Mouse (Mus musculus) NIH3T3 (cell line): ENCODE results near the gene Hnrnph2.

Experiments used
- DNase-seq: peaks from one replicate; pipeline ENCODE4 v3.0.0-alpha.2; 2012; ENCODE audit warnings: low read depth

Hnrnph2 gene

GRCm38 (mm10) chrX:134600659-134601379 is at the start of gene Hnrnph2, which contains the start of gene Gla:
Gene Hnrnph2, plus strand, starts transcription at chrX:134601179.
Gene Gla, minus strand, starts transcription at chrX:134601125.
- peak; percentile 96 for DNase-seq

DNA sequence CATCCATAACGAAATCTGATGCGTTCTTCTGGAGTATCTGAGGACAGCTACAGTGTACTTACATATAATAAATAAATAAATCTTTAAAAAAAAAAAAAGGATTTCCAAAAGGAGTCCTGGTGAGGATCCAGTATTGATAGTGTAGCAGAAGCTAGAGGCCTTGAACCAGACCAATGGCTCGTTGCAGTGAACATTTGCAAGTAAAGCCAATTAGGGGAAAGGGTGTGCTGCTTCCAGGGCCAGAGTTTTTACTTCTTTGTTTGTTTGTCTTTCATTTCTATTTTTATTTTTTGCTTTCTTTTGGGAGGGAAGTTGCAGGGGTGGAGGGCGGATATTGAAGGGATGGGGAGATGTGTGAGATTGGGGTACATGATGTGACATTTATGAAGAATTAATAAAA is 47.7 kb upstream of the Hnrnph2 start:
- DNase-seq: no peak

DNA sequence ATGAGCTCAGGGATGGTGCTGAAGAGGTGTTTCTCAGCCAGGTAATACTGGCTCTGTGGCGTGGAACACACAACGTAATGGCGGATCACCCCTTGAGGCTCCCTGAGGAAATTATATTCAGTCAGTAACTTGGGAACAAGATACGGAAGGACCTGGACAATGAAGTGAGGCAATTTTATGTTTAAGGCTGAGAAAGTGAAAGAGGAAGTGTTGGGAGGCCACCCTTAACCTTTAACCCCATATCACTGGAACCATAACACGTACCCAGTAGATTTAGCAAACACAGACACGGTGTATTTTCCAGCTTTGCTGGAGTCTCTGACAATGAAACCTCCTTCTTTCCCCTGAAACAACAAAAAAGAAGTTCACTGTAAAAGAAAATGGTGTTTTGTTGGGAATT is 46.6 kb upstream of the Hnrnph2 start:
- no peak for DNase-seq

DNA sequence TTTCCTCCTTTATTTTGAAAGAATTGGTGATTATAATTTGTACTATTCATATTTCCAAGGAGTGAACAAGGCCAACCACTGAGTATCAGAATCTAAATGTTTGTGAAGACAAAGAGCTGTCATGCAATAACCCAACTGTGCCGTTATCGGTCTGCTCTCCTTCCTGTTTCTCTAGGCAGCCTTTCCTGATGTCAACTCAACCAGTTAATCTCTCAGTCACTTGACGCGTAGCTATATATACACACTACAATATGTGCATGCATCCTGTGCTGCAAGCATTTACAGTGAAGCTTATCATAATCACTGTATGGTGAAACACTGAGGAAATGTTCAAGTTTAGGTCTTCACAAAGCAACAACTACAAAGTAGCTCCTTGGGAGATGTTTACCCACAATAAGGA is 36.7 kb upstream of the Hnrnph2 start:
- no peak for DNase-seq

DNA sequence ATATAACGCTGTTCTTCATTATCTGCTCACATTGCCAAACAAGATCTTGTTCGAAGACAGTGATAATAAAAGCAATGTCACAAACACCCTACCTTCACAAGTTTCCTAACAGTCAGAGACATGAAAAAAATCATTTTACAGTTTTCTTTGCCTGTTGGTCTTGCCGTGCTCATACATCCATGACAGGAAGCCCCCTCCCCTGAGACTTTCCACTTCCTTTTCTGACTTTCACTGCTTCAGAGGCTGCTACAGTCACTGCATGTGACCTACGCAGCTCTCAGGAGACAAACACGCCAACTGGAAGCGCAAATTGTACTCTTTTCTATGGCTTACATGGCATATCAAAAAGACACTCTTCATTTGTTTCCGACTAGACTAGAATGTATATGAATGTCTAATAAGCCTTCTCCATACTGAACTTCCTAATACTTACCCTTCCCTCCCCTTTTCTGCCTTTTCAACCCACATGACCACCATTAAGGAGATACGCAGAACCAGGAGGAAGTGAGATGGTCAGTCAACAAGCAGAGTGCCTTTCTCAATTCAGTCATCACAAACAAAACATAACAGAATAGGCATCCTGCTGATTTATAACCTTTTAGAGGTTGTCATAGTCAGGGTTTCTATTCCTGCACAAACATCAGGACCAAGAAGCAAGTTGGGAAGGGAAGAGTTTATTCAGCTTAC is 34.3 kb upstream of the Hnrnph2 start:
- DNase-seq: no peak

DNA sequence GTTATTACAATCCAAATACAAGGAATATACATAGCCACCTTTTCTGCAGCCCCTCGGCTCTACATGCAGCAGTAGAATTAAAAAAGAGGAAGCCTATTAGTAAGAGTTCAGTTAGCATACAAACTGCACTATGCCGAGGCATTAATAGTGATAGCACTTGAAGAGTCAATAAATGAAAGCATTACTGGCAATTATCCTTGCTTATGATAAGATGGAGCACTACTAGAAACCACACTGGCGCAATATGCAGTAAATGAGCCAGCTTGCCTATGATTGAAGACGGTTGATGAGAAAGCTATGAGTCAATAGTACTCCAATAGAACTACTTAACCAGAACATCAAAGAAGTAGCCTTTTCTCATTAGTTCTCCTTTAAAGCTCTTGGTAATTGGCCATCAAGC is 23.1 kb upstream of the Hnrnph2 start:
- no peak for DNase-seq

GRCm38 (mm10) chrX:134580528-134581305 is 20.3 kb upstream of the Hnrnph2 start:
- DNase-seq: no peak

- no peak for DNase-seq
These were observed 18.7 kb upstream of the Hnrnph2 start for GRCm38 (mm10) chrX:134582270-134582669.

DNA sequence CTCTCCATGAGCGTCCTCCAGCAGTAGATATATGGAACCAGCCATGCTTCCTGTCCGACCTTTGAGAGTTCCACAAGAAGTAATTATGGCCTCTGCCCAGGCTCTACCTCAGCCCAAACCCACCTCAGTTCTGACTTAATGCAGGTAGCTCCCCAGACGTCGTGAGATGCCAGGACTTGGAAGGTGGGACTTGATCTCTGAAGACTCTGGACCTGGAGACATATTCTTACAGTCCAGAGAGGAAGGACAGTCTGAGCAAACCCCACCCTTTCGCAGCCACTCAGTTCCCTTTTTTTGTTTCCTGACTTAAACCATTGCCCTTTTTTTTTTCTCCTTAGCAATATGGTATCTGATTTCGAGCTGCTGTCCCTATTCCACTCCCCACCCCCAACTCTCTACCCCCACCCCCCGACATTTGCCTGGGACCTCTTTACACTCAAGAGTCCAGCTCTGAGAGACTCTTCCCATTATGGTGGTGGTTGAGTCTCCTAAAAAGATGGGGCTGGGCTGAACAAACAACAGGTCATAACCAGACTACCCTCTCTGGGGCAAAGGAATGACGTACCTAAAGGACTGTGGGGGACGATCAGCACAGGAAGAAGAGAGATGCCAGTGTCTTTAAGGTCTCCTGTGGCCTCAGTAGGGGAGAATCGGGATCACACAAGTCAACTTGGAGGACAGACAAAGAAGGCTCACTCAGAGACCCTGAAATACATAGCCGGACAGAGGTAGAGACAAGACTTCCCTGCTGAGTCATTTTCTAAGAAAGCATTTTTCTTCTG is 17.9 kb upstream of the Hnrnph2 start, which contains the start of gene Btk:
Btk (minus strand) TSS at position 683 of the 782 bp plus-strand sequence.
- DNase-seq: no peak

GRCm38 (mm10) chrX:134585103-134586002 is 15.6 kb upstream of the Hnrnph2 start, which contains the start of gene Rpl36a:
Gene Rpl36a, plus strand, starts transcription at chrX:134585654.
- DNase-seq: peak; percentile 94

DNA sequence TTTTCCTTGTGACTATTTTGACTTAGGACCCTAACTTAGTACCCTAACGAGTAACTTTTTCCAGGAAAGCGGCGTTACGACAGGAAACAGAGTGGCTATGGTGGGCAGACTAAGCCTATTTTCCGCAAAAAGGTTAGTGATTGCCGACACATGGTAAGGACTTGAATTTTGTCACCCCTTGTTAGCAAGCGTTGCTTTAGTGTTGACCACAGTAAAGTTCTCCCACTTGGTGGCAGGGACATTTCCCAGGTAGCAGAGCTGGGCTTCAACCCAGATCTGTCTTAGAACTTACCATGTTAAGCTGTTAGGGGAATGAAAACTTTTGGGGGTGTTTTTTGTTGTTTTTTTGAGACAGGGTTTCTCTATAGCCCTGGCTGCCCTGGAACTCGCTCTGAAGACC is 14.5 kb upstream of the Hnrnph2 start:
- no peak for DNase-seq

GRCm38 (mm10) chrX:134588261-134588660 is 12.7 kb upstream of the Hnrnph2 start:
- peak; percentile 57 for DNase-seq

DNA sequence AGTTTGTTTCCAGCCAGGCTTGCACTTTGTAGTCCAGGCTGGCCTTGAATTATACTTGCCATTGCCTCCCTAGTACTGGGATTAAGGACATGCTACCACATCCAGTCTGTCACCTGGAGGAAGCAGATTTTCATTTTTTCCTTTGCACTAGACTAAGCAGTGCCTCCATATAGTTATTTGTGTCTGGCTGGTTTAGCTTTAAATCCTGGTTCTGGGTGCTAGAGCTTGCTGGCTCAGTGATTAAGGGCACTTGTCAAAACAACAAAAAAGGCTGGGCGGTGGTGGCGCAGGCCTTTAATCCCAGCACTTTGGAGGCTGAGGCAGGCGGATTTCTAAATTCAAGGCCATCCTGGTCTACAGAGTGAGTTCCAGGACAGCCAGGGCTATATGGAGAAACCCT is 12.0 kb upstream of the Hnrnph2 start:
- no peak for DNase-seq

- DNase-seq: no peak
These were observed 11.1 kb upstream of the Hnrnph2 start for GRCm38 (mm10) chrX:134589836-134590235.

- peak; percentile 68 for DNase-seq
These were observed 935 bp upstream of the Hnrnph2 start for GRCm38 (mm10) chrX:134599922-134600565.

GRCm38 (mm10) chrX:134601380-134602120 is 571 bp downstream of the Hnrnph2 start:
- DNase-seq: peak; percentile 32

GRCm38 (mm10) chrX:134609472-134609871 is 8.5 kb downstream of the Hnrnph2 start:
- DNase-seq: peak; percentile 58

- no peak for DNase-seq
These were observed 10.0 kb downstream of the Hnrnph2 start for GRCm38 (mm10) chrX:134610984-134611383.

DNA sequence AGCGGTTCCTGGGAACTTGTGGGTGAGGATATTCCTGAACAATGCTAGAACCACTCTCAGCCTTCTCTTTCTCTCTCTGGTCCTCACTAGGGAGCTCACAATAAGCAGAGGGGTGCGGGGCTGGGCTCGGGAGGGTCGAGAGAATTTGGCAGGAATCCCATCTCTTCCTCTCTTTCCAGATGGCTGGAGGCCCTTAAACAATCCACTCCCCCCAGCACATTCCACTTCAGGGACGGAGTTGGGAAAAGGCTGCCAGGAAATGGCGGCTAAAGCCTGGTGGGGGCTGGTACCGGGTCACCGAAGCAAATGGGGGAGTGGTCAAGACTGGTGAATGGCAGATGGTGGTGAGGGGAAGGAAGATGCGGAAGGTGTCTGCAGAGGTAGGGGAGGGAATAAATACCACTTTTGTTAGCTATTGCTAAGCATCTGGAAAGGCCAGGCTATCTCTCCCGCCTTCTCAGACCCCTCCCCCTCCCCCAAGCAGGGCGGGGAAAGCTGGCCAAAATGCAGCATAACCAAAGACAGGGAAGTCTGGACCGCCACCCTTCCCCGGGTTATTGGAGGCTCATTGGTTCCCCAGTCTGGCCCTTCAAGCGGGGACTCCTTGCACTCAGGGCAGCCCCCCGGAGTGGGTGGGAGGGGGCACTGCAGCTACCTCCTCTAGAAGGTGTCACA is 11.4 kb downstream of the Hnrnph2 start:
- no peak for DNase-seq
